Mouse (Mus musculus): Measurements from ENCODE around the gene Psmd11. TPM values are rescaled to one million over a fixed set of nuclear protein-coding genes. Genes with fewer than 3 reads are reported as not detected.
"Not testable (repeated sequence)": the region's sequence is repeated elsewhere in the genome, so short reads cannot be mapped to it uniquely, and the experiment has no call there.

Gene Psmd11
- polyA plus RNA-seq, 1 experiment from 2014 or later: 333 TPM

DNA sequence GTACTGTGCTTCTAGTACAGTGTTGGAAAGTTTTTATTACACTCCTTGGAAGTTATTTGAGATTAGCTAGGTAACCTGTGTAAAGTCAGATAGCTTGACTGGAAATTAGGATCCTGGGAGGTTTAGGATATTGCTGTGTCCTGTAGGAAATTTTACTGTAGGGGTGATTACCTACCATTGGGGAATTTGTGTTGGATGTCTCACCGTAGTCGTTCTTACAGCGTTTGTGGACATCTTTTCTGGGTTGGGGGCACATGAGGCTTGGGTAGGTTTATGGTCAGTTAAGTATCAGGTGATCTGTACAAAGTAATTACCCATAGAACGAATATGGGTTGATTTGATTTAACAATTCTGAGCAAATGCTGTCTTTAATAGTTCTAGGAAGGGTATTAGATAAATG is 31.8 kb upstream of the Psmd11 start:
- no peaks in the 10 kb centered on the region for H3K9me3 ChIP-seq
- no peak overlapping the region for H3K27ac ChIP-seq
- no peak overlapping the region for H3K4me3 ChIP-seq
- no peak for ATAC-seq (ENCODE audit: insufficient number of reproducible peaks, insufficient read depth, low FRiP score, low TSS enrichment)
- WGBS: 93% methylated on average over 4 of the region's 4 CpGs
- H3K4me2 ChIP-seq (replicated peaks): no peak overlapping the region
- H3K27me3 ChIP-seq: no peaks in the 10 kb centered on the region
- no peaks in the 10 kb centered on the region for H3K4me1 ChIP-seq
- H3K9ac ChIP-seq: no peak overlapping the region
- peaks cover 65% of the 10 kb centered on the region for H3K36me3 ChIP-seq

DNA sequence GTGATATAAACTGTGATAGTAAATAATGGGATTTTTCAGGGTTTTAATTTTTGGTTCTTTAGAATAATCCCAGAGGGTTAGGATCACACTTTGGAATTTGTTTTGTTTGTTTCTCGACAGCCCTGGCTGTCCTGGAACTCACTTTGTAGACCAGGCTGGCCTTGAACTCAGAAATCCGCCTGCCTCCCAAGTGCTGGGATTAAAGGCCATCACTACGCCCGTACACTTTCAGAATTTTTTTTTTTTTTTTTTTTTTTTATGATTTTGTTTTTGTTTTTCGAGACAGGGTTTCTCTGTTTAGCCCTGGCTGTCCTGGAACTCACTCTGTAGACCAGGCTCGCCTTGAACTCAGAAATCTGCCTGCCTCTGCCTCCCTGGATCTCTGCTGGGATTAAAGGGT is 20.5 kb upstream of the Psmd11 start:
- H3K27ac ChIP-seq; ATAC-seq (ENCODE audit: insufficient number of reproducible peaks, insufficient read depth, low FRiP score, low TSS enrichment); H3K9me3 ChIP-seq; H3K4me3 ChIP-seq; H3K27me3 ChIP-seq; H3K9ac ChIP-seq; H3K4me1 ChIP-seq; H3K4me2 ChIP-seq (replicated peaks): not testable (repeated sequence)
- WGBS: 95% methylated on average over 6 of the region's 6 CpGs
- peaks cover 55% of the 10 kb centered on the region for H3K36me3 ChIP-seq

DNA sequence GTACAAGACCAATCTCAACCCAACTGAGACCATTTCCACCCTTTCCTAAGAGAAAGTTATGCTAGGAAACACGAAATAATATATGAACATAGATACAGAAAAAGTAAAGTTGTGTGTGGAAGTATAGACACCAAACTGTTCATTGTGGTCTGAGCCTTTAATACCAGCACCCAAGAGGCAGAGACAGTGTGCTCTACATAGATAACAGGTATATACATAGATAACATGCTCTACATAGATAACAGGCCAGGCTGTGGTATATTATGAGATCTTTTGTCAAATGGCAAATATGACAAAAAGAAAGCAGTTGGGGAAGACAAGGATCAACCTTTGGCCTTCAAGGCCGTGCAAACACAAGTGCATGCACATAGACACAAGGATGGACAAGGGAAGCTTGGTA is 18.0 kb upstream of the Psmd11 start:
- no peaks in the 10 kb centered on the region for H3K4me1 ChIP-seq
- no peak overlapping the region for H3K4me2 ChIP-seq (replicated peaks)
- H3K27me3 ChIP-seq: no peaks in the 10 kb centered on the region
- no peak for ATAC-seq (ENCODE audit: insufficient number of reproducible peaks, insufficient read depth, low FRiP score, low TSS enrichment)
- WGBS: 91% methylated on average over 2 of the region's 2 CpGs
- H3K36me3 ChIP-seq: peaks cover 50% of the 10 kb centered on the region
- no peaks in the 10 kb centered on the region for H3K9me3 ChIP-seq
- H3K9ac ChIP-seq: no peak overlapping the region
- no peak overlapping the region for H3K4me3 ChIP-seq
- H3K27ac ChIP-seq: no peak overlapping the region

DNA sequence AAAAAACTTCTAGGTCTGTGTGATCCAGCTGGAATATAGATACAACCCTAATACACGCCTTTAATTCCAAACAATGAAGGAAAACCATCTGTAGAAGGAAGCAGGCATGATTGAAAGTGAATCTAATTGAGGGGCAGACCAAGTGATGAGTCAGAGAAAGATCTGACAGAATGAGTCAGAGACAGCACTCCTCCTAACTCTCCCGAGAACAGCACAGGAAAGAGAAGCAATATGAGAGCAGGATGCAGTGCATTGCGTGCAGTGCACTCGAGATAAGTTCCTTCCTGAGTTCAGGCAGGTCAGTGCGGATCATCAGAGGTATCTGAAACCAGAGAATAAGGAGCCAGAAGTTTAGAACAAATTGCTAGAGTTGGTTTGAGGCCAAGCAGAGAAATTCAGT is 11.3 kb upstream of the Psmd11 start:
- ATAC-seq (ENCODE audit: insufficient number of reproducible peaks, insufficient read depth, low FRiP score, low TSS enrichment): no peak
- Histone ChIP-seq H3K4me1 (no peaks in the 10 kb centered on the region), H3K36me3 (peaks cover 23% of the 10 kb centered on the region), H3K4me2 (replicated peaks) (no peak overlapping the region), H3K9me3 (no peaks in the 10 kb centered on the region), H3K27ac (no peak overlapping the region), H3K27me3 (no peaks in the 10 kb centered on the region), H3K4me3 (no peak overlapping the region), H3K9ac (no peak overlapping the region)
- 88% methylated on average over 5 of the region's 5 CpGs for WGBS

DNA sequence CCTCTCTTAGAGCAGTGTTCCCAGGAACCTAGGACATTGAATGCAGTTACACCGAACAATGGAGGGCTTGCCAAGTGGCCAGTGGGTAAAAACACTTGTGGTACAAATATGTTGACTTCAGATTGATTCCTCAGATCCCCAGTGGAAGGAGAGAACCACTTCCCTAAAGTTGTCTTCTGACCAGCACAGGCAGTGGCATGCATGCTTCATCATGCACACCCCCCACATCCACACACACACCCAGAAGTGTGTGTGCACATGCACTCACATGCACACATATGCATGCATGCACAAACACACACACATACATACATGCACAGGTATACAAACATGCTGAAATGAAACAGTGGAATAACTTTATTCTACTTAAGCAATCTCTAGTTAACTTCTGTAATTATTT is 8.7 kb upstream of the Psmd11 start:
- WGBS: 71% methylated on average over 1 of the region's 1 CpGs
- H3K4me1 ChIP-seq: no peaks in the 10 kb centered on the region
- no peak for ATAC-seq (ENCODE audit: insufficient number of reproducible peaks, insufficient read depth, low FRiP score, low TSS enrichment)
- no peaks in the 10 kb centered on the region for H3K9me3 ChIP-seq
- H3K36me3 ChIP-seq: peaks cover 19% of the 10 kb centered on the region
- no peak overlapping the region for H3K4me2 ChIP-seq (replicated peaks)
- H3K4me3 ChIP-seq: no peak overlapping the region
- no peak overlapping the region for H3K27ac ChIP-seq
- H3K27me3 ChIP-seq: no peaks in the 10 kb centered on the region
- H3K9ac ChIP-seq: no peak overlapping the region

DNA sequence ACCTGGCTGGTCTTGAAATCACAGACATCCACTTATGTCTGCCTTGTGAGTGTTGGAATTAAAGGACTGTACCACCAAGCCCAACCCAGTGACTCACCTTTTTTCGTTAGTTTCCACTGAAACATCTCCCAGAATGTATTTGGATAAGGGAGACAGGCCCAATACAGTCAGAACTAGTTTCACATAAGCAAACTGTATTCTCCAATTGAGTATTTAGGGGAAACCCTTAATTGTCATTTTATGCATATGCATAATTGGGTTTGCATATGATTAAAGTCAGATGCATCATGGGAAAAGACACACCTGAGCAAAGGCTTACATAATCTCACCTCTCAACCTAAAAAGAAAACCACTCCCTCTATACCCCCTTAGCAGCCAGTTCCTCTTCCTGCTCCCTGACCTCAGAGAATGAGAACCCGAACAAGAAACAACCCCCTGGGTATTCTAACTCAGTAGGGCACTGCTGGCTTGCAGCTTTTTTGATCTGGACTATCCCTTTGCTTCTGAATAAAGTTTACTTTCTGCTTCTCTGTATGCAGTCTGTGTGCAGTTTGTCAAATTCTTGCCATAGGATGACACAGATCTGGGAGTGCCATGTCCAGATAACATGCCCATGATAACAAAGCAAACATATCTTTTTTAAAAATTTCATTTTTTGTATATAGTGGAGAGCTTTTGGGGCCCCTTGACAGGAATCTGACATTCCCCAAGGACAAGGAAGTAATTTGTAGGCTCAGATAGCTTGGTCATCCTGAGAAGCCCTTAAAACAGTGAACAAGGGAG is 8.0 kb upstream of the Psmd11 start:
- Histone ChIP-seq H3K9me3 (no peaks in the 10 kb centered on the region), H3K36me3 (peaks cover 12% of the 10 kb centered on the region), H3K27me3 (no peaks in the 10 kb centered on the region), H3K27ac (no peak overlapping the region), H3K4me3 (no peak overlapping the region), H3K4me2 (replicated peaks) (no peak overlapping the region), H3K4me1 (no peaks in the 10 kb centered on the region), H3K9ac (no peak overlapping the region)
- ATAC-seq (ENCODE audit: insufficient number of reproducible peaks, insufficient read depth, low FRiP score, low TSS enrichment): no peak
- 50% methylated on average over 2 of the region's 2 CpGs for WGBS

DNA sequence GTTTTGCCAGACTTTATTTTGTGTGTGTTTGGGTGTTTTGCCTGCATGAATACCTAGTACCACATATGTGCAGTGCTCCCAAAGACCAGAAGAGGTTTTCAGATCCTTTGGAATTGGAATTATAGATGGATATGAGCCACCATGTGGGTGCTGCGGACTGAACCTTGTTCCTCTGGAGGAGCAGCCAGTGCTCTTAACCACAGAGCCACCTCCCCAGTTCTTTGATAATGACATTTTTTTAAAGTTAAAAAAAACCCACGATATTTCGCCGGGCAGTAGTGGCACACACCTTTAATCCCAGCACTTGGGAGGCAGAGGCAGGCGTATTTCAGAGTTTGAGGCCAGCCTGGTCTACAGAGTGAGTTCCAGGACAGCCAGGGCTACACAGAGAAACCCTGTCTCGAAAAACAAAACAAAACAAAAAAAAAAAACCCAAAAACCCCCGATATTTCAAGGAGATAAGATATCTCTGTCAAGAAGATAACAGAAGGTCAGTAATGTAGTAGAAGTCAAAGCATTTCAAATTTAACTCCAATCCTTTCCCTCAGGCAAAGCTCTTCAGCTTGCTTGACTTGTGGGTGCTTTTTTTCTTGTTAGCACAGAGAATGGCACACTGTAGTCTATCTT is 6.9 kb upstream of the Psmd11 start:
- H3K4me3 ChIP-seq: no peak overlapping the region
- H3K27ac ChIP-seq: no peak overlapping the region
- WGBS: 85% methylated on average over 7 of the region's 7 CpGs
- H3K4me1 ChIP-seq: no peaks in the 10 kb centered on the region
- H3K36me3 ChIP-seq: peaks cover 7% of the 10 kb centered on the region
- H3K4me2 ChIP-seq (replicated peaks): no peak overlapping the region
- no peaks in the 10 kb centered on the region for H3K9me3 ChIP-seq
- no peaks in the 10 kb centered on the region for H3K27me3 ChIP-seq
- H3K9ac ChIP-seq: no peak overlapping the region
- ATAC-seq (ENCODE audit: insufficient number of reproducible peaks, insufficient read depth, low FRiP score, low TSS enrichment): no peak

DNA sequence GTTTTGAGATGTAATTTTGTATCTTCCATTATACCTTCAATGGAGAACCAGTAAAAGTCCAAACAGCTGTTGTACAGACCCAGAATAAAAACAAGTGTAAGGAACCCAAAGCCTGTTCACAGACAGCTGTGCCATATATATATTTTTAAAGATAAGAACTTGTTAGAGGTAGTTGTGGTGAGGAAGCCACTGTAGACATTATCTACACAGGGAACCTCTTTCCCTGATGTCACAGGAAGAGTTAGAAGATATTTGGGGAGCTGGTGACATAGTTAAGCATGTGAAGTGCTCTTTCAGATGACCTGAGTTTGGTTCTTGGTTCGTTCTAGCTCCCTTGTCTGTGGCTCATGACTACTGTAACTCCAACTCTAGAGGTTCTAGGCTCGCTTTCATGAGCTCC is 3.7 kb upstream of the Psmd11 start:
- Histone ChIP-seq H3K27me3 (no peaks in the 10 kb centered on the region), H3K9me3 (no peaks in the 10 kb centered on the region), H3K27ac (no peak overlapping the region), H3K4me2 (replicated peaks) (no peak overlapping the region), H3K4me1 (peaks cover 2% of the 10 kb centered on the region), H3K9ac (no peak overlapping the region), H3K4me3 (no peak overlapping the region), H3K36me3 (no peaks in the 10 kb centered on the region)
- WGBS: 75% methylated on average over 2 of the region's 2 CpGs
- ATAC-seq (ENCODE audit: insufficient number of reproducible peaks, insufficient read depth, low FRiP score, low TSS enrichment): no peak

DNA sequence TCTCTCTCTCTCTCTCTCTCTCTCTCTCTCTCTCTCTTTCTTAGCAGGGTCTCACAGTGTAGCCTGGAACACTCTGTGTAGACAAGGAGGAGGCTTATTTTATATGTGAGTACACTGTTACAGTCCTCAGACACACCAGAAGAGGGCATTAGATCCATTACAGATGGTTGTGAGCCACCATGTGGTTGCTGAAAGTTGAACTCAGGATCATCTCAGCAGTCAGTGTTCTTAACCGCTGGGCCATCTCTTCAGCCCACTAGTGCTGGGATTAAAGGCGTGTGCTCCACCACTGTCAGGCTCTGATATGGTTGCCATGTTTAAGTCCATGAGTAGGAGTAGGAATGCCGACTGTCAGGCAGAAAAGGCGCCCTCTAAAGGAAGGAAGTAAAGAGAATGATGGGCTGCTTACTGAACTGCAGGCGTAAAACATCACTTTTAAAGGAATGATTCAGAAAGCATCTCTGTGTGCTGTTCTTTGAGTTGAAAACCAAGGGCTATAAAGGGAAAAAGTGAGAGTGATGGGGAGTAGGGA is 3.1 kb upstream of the Psmd11 start:
- Histone ChIP-seq H3K9ac (no peak overlapping the region), H3K4me2 (replicated peaks) (no peak overlapping the region), H3K27me3 (no peaks in the 10 kb centered on the region), H3K9me3 (no peaks in the 10 kb centered on the region), H3K4me1 (peaks cover 5% of the 10 kb centered on the region), H3K4me3 (no peak overlapping the region), H3K36me3 (no peaks in the 10 kb centered on the region), H3K27ac (no peak overlapping the region)
- ATAC-seq (ENCODE audit: insufficient number of reproducible peaks, insufficient read depth, low FRiP score, low TSS enrichment): no peak
- 62% methylated on average over 5 of the region's 5 CpGs for WGBS

DNA sequence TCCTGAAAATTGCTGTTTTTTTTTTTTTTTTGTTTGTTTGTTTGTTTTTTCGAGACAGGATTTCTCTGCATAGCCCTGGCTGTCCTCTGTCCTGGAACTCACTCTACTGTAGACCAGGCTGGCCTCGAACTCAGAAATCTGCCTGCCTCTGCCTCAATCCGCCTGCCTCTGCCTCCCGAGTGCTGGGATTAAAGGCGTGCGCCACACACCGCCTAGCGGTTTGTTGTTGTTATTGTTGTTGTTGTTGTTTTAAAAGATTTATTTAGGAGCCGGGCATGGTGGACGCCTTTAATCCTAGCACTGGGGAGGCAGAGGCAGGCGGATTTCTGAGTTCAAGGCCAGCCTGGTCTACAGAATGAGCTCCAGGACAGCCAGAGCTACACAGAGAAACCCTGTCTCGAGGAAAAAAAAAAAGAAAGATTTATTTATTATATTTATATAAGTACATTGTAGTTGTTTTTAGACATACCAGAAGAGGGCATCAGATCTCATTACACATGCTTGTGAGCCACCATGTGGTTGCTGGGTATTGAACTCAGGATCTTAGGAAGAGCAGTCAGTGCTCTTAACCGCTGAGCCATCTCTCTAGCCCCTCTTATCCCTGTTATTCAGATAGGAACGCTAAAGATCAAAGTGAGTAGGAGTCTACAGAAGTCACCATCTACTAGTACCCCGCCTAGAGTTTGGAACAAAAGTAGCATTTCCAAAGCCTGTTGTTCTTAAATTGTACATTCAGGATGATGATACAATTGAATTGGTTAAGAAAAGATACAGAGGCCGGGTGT is 2.2 kb upstream of the Psmd11 start:
- H3K4me1 ChIP-seq; H3K9me3 ChIP-seq; H3K27me3 ChIP-seq; H3K9ac ChIP-seq; H3K36me3 ChIP-seq; H3K27ac ChIP-seq; H3K4me3 ChIP-seq; ATAC-seq (ENCODE audit: insufficient number of reproducible peaks, insufficient read depth, low FRiP score, low TSS enrichment); H3K4me2 ChIP-seq (replicated peaks): not testable (repeated sequence)
- WGBS: 77% methylated on average over 16 of the region's 16 CpGs

DNA sequence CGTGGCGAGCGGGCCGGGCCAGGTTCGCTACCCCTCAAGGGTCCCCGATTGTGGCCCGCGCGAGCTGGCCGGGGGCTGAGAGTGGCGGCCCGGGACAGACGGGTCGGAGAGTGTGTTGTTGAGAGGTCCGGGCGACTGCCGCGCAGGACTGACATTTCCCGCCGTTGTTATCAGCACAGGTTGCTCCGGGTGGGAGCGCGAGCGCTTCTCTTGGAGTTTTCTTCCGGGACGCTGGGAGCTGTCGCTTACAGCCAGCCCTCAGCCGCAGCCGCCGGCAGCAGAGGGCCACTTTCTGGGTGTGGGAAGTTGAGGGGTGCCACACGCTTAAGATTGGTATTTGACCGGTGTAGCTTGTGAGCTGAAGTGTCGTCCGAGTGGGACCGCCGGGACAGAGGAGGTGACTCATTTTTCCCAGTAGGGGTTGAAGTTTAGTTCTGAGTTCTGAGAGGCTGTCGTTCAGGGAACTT is 627 bp downstream of the Psmd11 start:
- H3K4me2 ChIP-seq (replicated peaks): peak overlapping the region; percentile 76
- peaks cover 16% of the 10 kb centered on the region for H3K36me3 ChIP-seq
- H3K27ac ChIP-seq: peak overlapping the region; percentile 91
- under 1% methylated on average over 37 of the region's 37 CpGs for WGBS
- peak; percentile 84 for ATAC-seq (ENCODE audit: insufficient number of reproducible peaks, insufficient read depth, low FRiP score, low TSS enrichment)
- no peaks in the 10 kb centered on the region for H3K9me3 ChIP-seq
- H3K9ac ChIP-seq: peak overlapping the region; percentile 97
- peak overlapping the region; percentile 100 for H3K4me3 ChIP-seq
- no peaks in the 10 kb centered on the region for H3K27me3 ChIP-seq
- peaks cover 5% of the 10 kb centered on the region for H3K4me1 ChIP-seq

Measured in embryonic facial prominence, embryonic 12.5 days (tissue).